Mouse (Mus musculus): Measurements from ENCODE around the gene Fgd6. TPM values are rescaled to one million over a fixed set of nuclear protein-coding genes. Genes with fewer than 3 reads are reported as not detected.

Fgd6 gene
- 1.8 and 2.1 TPM in 2 replicates for polyA plus RNA-seq (2012; rRNA removed; ENCODE audit: low replicate concordance)

GRCm38 (mm10) chr10:94035658-94036374, at the start of gene Fgd6, which contains the start of gene Vezt:
TSS of gene Fgd6 (plus strand) at chr10:94036001.
TSS of gene Vezt (minus strand) at chr10:94035817.

DNA sequence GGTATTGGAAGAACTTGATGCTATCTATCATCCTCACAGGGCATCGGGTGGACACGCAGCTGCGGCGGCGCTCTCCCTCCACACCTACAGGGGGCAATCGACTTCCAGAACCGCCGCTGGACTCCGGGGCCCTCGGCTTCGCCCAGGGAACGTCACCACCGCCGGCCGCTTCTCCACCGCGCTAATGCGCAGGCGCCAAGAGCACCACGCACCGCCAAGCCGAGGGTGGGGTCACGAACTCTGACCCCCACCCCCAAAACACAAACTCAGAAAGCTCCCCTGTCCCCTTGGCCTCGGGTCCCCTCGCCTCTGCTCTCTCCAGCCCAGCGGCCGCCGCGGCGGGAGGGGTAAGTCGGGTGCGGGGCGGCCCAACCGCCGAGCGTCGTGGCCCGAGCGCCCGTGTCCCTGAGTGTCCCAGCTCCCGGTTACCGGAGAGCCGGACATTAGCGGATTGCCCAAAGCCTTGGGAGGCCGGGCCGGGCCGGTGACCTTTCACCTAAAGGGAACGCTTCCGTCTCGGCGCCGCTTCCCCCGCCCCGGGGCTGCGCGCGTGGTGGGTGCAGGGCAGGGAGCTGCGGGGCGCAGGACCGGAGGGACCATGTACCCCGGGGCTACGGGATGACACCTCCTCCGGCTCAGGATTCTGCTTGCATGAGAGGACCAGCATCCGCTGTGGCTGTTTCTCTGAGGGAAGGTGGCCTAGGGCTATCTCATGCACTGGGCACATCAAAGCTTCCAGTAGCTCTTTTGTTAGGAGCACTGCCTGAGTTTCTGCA, 112.1 kb downstream of the Fgd6 start, which contains the start of gene Nr2c1:
Gene Nr2c1, plus strand, starts transcription at position 268 of the 776 bp plus-strand sequence.

Other genes with a start within 250 kb of the Fgd6 start
- 0.04 TPM in 1 of 2 replicates, not detected in the other for gene Usp44, start 204.4 kb upstream of the Fgd6 start, polyA plus RNA-seq (2012; rRNA removed; ENCODE audit: low replicate concordance)
- gene Metap2, start 138.9 kb upstream of the Fgd6 start, polyA plus RNA-seq (2012; rRNA removed; ENCODE audit: low replicate concordance) = 5.8 and 15.0 TPM in 2 replicates
- 5.4 and 7.0 TPM in 2 replicates for gene Vezt, start 184 bp upstream of the Fgd6 start, polyA plus RNA-seq (2012; rRNA removed; ENCODE audit: low replicate concordance)
- gene Nr2c1, start 112.0 kb downstream of the Fgd6 start, polyA plus RNA-seq (2012; rRNA removed; ENCODE audit: low replicate concordance) = 1.8 and 2.2 TPM in 2 replicates
- 26.8 and 27.6 TPM in 2 replicates for gene Ndufa12, start 162.7 kb downstream of the Fgd6 start, polyA plus RNA-seq (2012; rRNA removed; ENCODE audit: low replicate concordance)

Data from duodenum, adult 2 months (tissue).